Mouse (Mus musculus) liver, postnatal 0 days (tissue): Measurements from ENCODE around the gene Rtp2.

Experiments
- CTCF ChIP-seq: sonication (generic); IDR thresholded peaks from 2 replicates; pipeline ENCODE4 v1.5.1; 2016; ENCODE audit warnings: antibody characterized with exemption, low read depth
- EP300 ChIP-seq: IDR thresholded peaks from 2 replicates; pipeline ENCODE4 v1.6.1; 2016; ENCODE audit warnings: antibody characterized with exemption, low read depth, mild to moderate bottlenecking

GRCm38 (mm10) chr16:23912741-23913140, 19.5 kb downstream of the Rtp2 start:
- no peak for TF ChIP-seq CTCF
- no peak for TF ChIP-seq EP300
